Mouse (Mus musculus) brain, embryonic 14.5 days (tissue): ENCODE data around the gene Mpzl3.

Source experiments
- CTCF ChIP-seq: fragments of 200-500 bp; IDR thresholded peaks from 2 replicates; pipeline ENCODE4 v1.5.1; 2012; ENCODE audit warnings: inconsistent platforms, mild to moderate bottlenecking, moderate library complexity, borderline replicate concordance; ENCODE audit not compliant: insufficient read depth, insufficient read length; ENCODE audit errors: extremely low read depth
- POLR2A ChIP-seq: fragments of 200-500 bp; IDR thresholded peaks from 2 replicates; pipeline ENCODE4 v1.6.1; 2012; ENCODE audit warnings: mild to moderate bottlenecking, inconsistent platforms, borderline replicate concordance; ENCODE audit not compliant: poor library complexity, insufficient read depth, insufficient read length, severe bottlenecking; ENCODE audit errors: extremely low read depth

GRCm38 (mm10) chr9:45098426-45098825 lies 43.4 kb downstream of the Mpzl3 start:
- no peak for TF ChIP-seq CTCF
- no peak for TF ChIP-seq POLR2A
